Mouse (Mus musculus) midbrain, embryonic 13.5 days (tissue): ENCODE data around the gene Nfix. TPM values are rescaled to one million over a fixed set of nuclear protein-coding genes. Genes with fewer than 3 reads are reported as not detected.
A peak's percentile ranks its signal among the peaks of the same experiment; 100 is the strongest.

Experiments used
- ATAC-seq: fragments of 200-750 bp; cut with Nextera tagmentation; 2 replicates; pipeline ENCODE4 v1.8.0; 2017; ENCODE audit warnings: mild to moderate bottlenecking, moderate TSS enrichment, moderate library complexity
- H3K27ac ChIP-seq: fragments of 300-500 bp; sonication (generic); 2 replicates; pipeline ENCODE4 v1.5.1; 2015; ENCODE audit warnings: inconsistent platforms, mild to moderate bottlenecking, moderate library complexity
- H3K27me3 ChIP-seq: fragments of 300-500 bp; sonication (generic); 2 replicates; pipeline ENCODE4 v1.6.1; 2015; ENCODE audit warnings: mild to moderate bottlenecking, inconsistent platforms
- H3K36me3 ChIP-seq: fragments of 300-500 bp; sonication (generic); 2 replicates; pipeline ENCODE4 v1.6.1; 2015; ENCODE audit warnings: mild to moderate bottlenecking, inconsistent platforms
- H3K4me1 ChIP-seq: fragments of 300-500 bp; sonication (generic); replicated peaks from 2 replicates; pipeline ENCODE4 v1.6.1; 2015; ENCODE audit warnings: inconsistent platforms
- H3K4me2 ChIP-seq: fragments of 300-500 bp; sonication (generic); replicated peaks from 2 replicates; pipeline ENCODE4 v1.6.1; 2015; ENCODE audit warnings: moderate library complexity, mild to moderate bottlenecking, inconsistent platforms
- H3K4me3 ChIP-seq: fragments of 300-500 bp; sonication (generic); replicated peaks from 2 replicates; pipeline ENCODE4 v1.5.1; 2015; ENCODE audit warnings: mild to moderate bottlenecking, inconsistent platforms
- H3K9ac ChIP-seq: fragments of 300-500 bp; sonication (generic); replicated peaks from 2 replicates; pipeline ENCODE4 v1.6.1; 2015; ENCODE audit warnings: mild to moderate bottlenecking, inconsistent platforms
- H3K9me3 ChIP-seq: fragments of 300-500 bp; sonication (generic); 2 replicates; pipeline ENCODE4 v1.6.1; 2016; ENCODE audit warnings: mild to moderate bottlenecking, inconsistent platforms
- WGBS: fragments of 180-500 bp; shearing (Covaris S2); methylation state at CpG from one replicate; pipeline ENCODE4 v1.1.7; 2015; 5-methylcytosine and 5-hydroxymethylcytosine counted together
- polyA plus RNA-seq: library from polyadenylated mRNA; unstranded; fragments of >200 nt; fragmentation: Nextera tagmentation; extraction: Ambion mirVana; gene quantifications from 2 replicates; pipeline ENCODE4 v1.2.1, GENCODE M21; 2015

Gene Nfix
- polyA plus RNA-seq, 1 experiment from 2014 or later = 28.4 TPM

DNA sequence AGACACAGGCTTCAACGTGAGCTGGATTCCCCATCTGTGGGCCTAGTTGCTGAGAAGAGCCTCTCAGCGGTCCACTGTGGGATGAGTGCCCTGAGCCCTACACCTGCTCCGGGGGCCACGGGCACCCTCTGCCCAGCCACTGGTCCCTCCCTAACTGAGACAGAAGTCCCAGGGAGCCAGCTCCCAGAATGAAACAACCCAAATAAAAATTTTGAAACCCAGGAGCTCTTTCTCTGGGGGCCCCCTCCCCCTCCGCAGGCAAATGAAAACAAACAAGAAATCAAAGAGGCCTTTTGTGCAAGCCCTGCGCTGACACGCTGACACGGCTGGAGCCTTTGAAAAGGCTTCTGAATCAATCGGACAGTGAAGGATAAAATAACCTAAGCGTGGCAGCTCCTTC, 34.5 kb downstream of the Nfix start:
- no peaks in the 10 kb centered on the region for H3K36me3 ChIP-seq
- peak overlapping the region; percentile 33 for H3K4me2 ChIP-seq
- H3K9ac ChIP-seq = 0 out of 2 replicates have a peak overlapping the region, but pooled peaks have one; percentile 29
- WGBS = 10% methylated on average over 10 of the region's 10 CpGs
- no peak for ATAC-seq
- H3K4me3 ChIP-seq = 0 out of 2 replicates have a peak overlapping the region, but pooled peaks have one; percentile 2
- H3K27ac ChIP-seq = no peak overlapping the region; the same call in 1 of the 2 replicates
- H3K27me3 ChIP-seq = peaks cover 96% of the 10 kb centered on the region
- H3K9me3 ChIP-seq = no peaks in the 10 kb centered on the region
- H3K4me1 ChIP-seq = peaks cover 32% of the 10 kb centered on the region

DNA sequence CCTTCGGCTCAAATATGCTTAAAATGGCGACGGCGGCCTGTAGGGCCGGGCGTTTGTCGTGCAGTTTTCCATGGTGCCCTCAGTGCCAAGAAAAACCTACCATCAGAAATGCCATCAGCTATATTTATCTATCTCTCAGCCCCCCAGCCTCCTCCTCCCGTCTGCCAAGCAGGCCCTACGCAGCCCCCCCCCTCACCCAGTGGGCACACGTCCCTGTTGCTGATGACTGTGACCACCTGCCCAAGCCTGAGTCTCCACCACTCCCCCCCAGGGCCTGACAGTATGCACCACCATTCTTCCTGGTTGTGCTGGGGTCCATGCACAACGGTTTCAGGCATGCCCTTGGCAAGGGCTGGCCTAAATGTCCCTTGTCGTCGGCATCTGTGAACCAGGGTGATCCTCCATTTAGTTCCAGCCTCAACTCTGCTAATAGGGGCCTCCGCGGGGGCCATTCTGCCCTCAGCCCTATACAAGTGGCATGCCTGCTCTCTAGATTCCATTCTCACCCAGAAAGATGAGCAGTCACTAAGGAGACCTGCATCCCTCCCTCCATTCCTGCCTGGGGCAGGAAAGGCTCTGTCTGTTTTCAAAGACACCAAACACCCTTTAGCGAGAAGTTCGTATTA, 35.2 kb downstream of the Nfix start:
- no peak overlapping the region for H3K4me3 ChIP-seq
- WGBS = 68% methylated on average over 17 of the region's 17 CpGs
- no peaks in the 10 kb centered on the region for H3K9me3 ChIP-seq
- H3K4me2 ChIP-seq = peak overlapping the region; percentile 33; the same call in 1 of the 2 replicates
- no peaks in the 10 kb centered on the region for H3K36me3 ChIP-seq
- no peak for ATAC-seq
- peaks cover 27% of the 10 kb centered on the region for H3K4me1 ChIP-seq
- H3K27ac ChIP-seq = no peak overlapping the region
- H3K9ac ChIP-seq = no peak overlapping the region; the same call in 1 of the 2 replicates
- peaks cover 93% of the 10 kb centered on the region for H3K27me3 ChIP-seq

DNA sequence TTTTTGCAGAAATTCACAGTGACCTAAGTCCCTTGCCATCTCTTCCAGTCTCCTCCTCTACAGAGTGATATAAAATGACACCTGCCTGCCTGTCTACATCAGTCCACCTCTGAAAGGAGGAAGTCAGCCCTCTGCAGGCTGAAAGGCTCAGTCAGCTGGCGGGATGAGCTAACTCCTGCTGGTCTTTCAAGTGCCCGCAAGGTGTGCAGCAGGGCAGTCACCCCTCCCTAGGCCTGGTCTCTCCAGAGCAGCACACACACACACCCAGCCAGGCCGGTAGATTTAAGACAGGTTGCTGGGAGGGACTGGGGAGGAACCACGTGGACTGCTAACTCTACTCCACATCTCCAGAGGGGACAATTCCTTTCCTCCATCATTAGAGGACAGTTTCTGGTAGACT, 36.0 kb downstream of the Nfix start:
- Histone ChIP-seq H3K27me3 (peaks cover 90% of the 10 kb centered on the region), H3K4me2 (no peak overlapping the region), H3K36me3 (no peaks in the 10 kb centered on the region), H3K9ac (no peak overlapping the region), H3K4me1 (peaks cover 29% of the 10 kb centered on the region), H3K4me3 (no peak overlapping the region), H3K27ac (no peak overlapping the region), H3K9me3 (no peaks in the 10 kb centered on the region)
- ATAC-seq = no peak
- 68% methylated on average over 4 of the region's 4 CpGs for WGBS

DNA sequence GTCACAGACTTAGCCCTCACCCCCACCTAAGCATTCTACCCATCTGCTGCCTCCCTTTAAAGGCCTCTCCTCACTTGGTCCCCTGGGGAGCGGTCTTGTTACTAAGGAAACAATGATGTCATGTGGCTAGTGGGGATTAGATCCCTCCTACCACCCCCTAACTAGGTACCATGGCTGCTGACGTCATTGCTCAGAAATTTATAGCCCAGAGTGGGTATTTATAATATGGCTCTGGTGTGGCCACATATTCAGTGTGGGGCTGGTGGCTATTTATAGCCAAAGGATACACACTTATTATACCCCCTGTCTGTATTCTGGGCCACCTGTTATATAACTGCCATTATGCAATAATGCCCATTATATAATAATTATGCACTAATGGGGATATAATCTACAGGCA, 39.2 kb downstream of the Nfix start:
- 43% methylated on average over 2 of the region's 2 CpGs for WGBS
- Histone ChIP-seq H3K4me2 (no peak overlapping the region), H3K4me1 (peaks cover 31% of the 10 kb centered on the region), H3K27me3 (peaks cover 86% of the 10 kb centered on the region), H3K9me3 (no peaks in the 10 kb centered on the region), H3K36me3 (no peaks in the 10 kb centered on the region), H3K9ac (no peak overlapping the region), H3K4me3 (no peak overlapping the region), H3K27ac (no peak overlapping the region)
- ATAC-seq = no peak

DNA sequence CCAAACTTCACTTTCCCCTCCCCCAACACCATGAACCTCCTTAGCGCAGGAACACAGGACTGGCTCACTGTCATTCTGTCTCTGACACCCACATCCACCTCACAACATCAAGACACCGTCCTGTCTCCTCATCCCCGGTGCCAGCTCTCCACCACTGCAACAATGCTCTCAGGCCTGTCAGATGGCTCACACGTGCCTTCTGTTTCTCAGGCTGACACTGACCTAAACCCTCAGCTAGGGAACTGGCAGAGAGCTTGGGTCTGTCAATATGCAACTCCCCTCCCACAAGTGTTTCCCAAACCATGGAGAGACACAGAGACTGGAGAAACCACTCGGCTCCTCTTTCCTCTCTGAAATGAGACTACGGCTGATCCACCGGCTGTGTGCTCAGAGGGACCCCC, 39.7 kb downstream of the Nfix start:
- H3K4me1 ChIP-seq = peaks cover 26% of the 10 kb centered on the region
- ATAC-seq = 0 out of 2 replicates have a peak, but pooled peaks have one; percentile 18
- H3K4me2 ChIP-seq = no peak overlapping the region
- no peaks in the 10 kb centered on the region for H3K9me3 ChIP-seq
- H3K27me3 ChIP-seq = peaks cover 86% of the 10 kb centered on the region
- no peaks in the 10 kb centered on the region for H3K36me3 ChIP-seq
- no peak overlapping the region for H3K4me3 ChIP-seq
- H3K9ac ChIP-seq = no peak overlapping the region
- H3K27ac ChIP-seq = no peak overlapping the region
- 44% methylated on average over 7 of the region's 7 CpGs for WGBS

DNA sequence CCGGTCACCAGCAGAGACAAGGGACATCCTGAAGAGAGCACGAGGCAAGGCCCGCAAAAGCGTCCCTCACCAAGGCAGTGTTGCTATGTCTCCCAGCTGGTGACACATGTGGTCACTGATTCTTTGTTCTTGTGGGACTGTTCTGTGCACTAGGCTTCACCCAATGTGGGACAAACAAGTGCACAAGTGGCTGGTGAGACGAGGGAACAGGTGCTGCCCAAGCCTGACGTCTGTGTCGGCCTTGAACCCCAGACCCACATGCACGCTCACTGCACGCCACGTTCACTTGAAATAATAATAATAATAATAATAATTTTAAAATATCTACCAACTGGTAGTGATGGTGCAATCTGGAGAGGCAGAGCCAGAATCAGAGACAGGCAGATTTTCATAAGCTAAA, 40.4 kb downstream of the Nfix start:
- no peaks in the 10 kb centered on the region for H3K9me3 ChIP-seq
- H3K27ac ChIP-seq = no peak overlapping the region
- peaks cover 84% of the 10 kb centered on the region for H3K27me3 ChIP-seq
- no peak overlapping the region for H3K4me3 ChIP-seq
- peaks cover 19% of the 10 kb centered on the region for H3K4me1 ChIP-seq
- 89% methylated on average over 10 of the region's 10 CpGs for WGBS
- no peak overlapping the region for H3K4me2 ChIP-seq
- H3K9ac ChIP-seq = no peak overlapping the region
- ATAC-seq = no peak
- H3K36me3 ChIP-seq = no peaks in the 10 kb centered on the region

DNA sequence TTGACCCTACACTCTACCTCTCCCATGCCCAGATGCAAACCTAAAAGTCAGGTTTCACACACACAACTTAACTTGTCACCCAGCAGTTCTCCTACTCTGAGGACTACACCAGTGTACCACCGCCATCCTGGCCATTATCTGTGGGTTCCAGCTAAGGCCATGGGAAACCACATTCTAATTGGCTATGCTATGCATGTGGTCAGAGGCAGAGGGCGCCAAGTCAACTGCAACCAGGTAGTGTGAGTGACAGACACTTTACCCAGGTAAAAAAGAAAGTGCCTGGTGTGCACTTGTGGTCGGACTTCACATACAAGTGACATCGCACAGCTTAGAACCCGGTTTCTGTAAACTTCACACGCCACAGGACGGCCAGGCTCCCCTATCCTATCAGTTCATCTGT, 41.0 kb downstream of the Nfix start:
- Histone ChIP-seq H3K36me3 (no peaks in the 10 kb centered on the region), H3K27ac (no peak overlapping the region), H3K9ac (no peak overlapping the region), H3K27me3 (peaks cover 82% of the 10 kb centered on the region), H3K4me1 (peaks cover 17% of the 10 kb centered on the region), H3K4me2 (no peak overlapping the region), H3K4me3 (no peak overlapping the region), H3K9me3 (no peaks in the 10 kb centered on the region)
- WGBS = 65% methylated on average over 7 of the region's 7 CpGs
- no peak for ATAC-seq

DNA sequence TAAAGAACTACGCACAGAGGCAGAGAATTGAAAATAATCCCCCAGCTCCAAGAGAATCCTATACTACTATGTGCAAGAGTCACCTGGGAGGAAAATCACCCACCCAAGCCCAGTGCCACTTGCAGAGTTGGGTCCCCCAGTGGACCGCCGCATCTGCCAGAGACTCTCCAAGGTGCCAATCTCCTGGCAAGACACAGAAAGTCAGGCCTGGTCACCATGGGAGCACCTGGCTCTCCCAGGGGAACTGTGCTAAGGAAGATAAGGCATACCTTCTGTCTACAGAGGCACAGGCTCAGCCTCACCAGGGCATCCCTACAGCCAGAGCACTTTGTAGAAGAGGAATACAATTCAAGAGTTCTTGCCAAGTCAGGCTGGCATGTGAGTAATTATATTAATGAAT, 41.8 kb downstream of the Nfix start:
- WGBS = 98% methylated on average over 3 of the region's 3 CpGs
- Histone ChIP-seq H3K4me3 (no peak overlapping the region), H3K27ac (no peak overlapping the region), H3K4me1 (peaks cover 17% of the 10 kb centered on the region), H3K36me3 (no peaks in the 10 kb centered on the region), H3K27me3 (peaks cover 83% of the 10 kb centered on the region), H3K9me3 (no peaks in the 10 kb centered on the region), H3K4me2 (no peak overlapping the region), H3K9ac (no peak overlapping the region)
- ATAC-seq = no peak

DNA sequence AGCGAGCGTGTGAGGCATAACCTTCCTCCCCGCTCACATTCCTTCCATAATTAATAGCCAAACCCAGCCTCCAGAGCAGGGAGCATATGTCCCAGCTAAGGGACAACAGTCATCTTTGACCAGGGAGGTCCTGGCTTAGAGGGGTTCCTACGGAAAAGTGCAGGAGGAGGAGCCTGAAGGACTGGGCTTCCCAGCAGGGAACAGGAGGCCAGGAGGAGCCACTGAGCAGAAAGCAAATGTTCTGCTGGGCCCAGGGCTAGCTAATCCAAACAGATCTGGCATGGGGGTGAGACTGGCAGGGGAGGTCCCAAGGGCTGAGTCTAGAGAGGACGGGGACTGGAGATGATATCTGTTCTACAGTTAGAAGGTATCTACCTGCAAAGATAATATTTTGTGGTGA, 42.6 kb downstream of the Nfix start:
- Histone ChIP-seq H3K4me1 (peaks cover 21% of the 10 kb centered on the region), H3K27ac (no peak overlapping the region), H3K27me3 (peaks cover 85% of the 10 kb centered on the region), H3K4me3 (no peak overlapping the region), H3K36me3 (no peaks in the 10 kb centered on the region), H3K4me2 (no peak overlapping the region), H3K9me3 (no peaks in the 10 kb centered on the region), H3K9ac (peak overlapping the region; percentile 17; the same call in 1 of the 2 replicates)
- WGBS = 45% methylated on average over 5 of the region's 5 CpGs
- ATAC-seq = no peak

DNA sequence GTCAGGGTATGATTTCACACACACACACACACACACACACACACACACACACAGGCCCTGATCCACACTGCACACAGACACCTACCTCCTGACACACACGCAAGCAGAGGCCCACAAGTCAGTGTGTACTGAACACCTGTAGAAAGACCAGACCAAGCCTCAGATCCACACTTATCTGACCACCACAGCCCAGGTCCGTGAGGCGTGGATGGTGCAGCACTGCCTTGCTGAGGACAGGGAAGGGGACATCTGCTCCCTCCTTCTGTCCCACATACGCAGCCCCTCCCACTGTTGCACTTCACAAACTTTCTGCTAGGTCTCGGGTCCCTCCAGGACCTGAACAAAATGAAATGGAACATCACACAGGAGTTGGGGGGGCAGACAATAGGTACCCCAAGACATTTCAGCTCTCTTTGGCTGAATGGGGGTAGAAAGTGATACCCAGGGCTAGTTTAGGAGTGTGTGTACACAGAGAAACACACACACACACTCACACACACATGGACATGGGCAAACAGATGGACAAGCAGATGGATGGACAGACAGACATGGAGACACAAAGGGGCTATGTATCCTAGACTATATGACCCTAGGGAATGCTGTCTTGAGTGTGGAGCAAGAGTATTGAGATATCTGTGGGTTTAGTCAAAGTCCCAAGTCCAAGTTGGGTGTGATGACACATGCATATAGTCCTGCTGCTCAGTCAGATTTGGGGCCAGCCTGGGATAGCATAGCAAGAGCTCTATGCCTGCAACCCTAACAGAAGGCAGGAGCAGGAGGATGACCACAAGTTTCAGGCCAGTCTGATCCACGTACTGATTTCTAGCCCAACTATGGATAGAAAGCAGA, 47.2 kb downstream of the Nfix start:
- WGBS = 78% methylated on average over 6 of the region's 6 CpGs
- H3K36me3 ChIP-seq = no peaks in the 10 kb centered on the region
- H3K9ac ChIP-seq = no peak overlapping the region
- no peak overlapping the region for H3K27ac ChIP-seq
- H3K9me3 ChIP-seq = no peaks in the 10 kb centered on the region
- no peak overlapping the region for H3K4me2 ChIP-seq
- peaks cover 28% of the 10 kb centered on the region for H3K4me1 ChIP-seq
- H3K27me3 ChIP-seq = peaks cover 92% of the 10 kb centered on the region
- no peak overlapping the region for H3K4me3 ChIP-seq
- no peak for ATAC-seq

DNA sequence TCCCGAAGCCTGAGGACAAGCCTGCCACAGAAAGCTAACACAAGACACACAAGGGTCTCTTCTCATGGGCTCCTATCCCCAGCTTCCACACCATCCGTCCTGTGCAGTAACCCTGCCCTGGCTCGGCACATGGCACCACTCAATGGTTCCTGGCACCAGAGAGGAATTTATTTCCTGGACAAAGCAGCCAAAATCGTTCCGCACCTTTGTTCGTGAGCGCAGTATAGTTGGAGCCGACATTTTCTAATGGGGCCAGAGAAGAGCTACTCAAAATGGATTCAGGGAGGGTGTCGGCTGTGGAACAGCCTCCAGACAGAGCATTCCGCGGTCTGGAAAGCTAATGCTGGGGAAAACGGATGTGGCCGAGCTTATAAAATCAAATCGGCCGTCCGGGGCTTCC, 50.6 kb downstream of the Nfix start:
- Histone ChIP-seq H3K27ac (no peak overlapping the region), H3K9me3 (no peaks in the 10 kb centered on the region), H3K4me1 (peaks cover 50% of the 10 kb centered on the region), H3K36me3 (no peaks in the 10 kb centered on the region), H3K4me3 (no peak overlapping the region), H3K4me2 (no peak overlapping the region), H3K27me3 (peaks cover 99% of the 10 kb centered on the region), H3K9ac (peak overlapping the region; percentile 41; the same call in 1 of the 2 replicates)
- ATAC-seq = no peak
- WGBS = 67% methylated on average over 16 of the region's 16 CpGs
